Mouse (Mus musculus) naive thymus-derived CD4-positive, alpha-beta T cell, adult 2 months (primary cell): ENCODE results near the gene Bend3.
"Not testable (repeated sequence)": the region's sequence is repeated elsewhere in the genome, so short reads cannot be mapped to it uniquely, and the experiment has no call there.

Experiments
- DNase-seq: peaks from one replicate; pipeline ENCODE4 v3.0.0-alpha.2; 2011; ENCODE audit warnings: low read depth

The Bend3 gene

GRCm38 (mm10) chr10:43480227-43480849 is 1.7 kb downstream of the Bend3 start:
- no peak for DNase-seq

GRCm38 (mm10) chr10:43481179-43481578 is 2.5 kb downstream of the Bend3 start:
- DNase-seq: no peak

- DNase-seq: no peak
These were observed 3.4 kb downstream of the Bend3 start for GRCm38 (mm10) chr10:43482021-43482420.

- no peak for DNase-seq
These were observed 4.9 kb downstream of the Bend3 start for GRCm38 (mm10) chr10:43483426-43483995.

GRCm38 (mm10) chr10:43485751-43486268 is 7.2 kb downstream of the Bend3 start:
- no peak for DNase-seq

GRCm38 (mm10) chr10:43487441-43488010 is 8.9 kb downstream of the Bend3 start:
- DNase-seq: no peak

- DNase-seq: no peak
These were observed 9.6 kb downstream of the Bend3 start for GRCm38 (mm10) chr10:43488258-43488657.

GRCm38 (mm10) chr10:43489139-43489538 is 10.5 kb downstream of the Bend3 start:
- DNase-seq: no peak

- DNase-seq: no peak
These were observed 10.9 kb downstream of the Bend3 start for GRCm38 (mm10) chr10:43489550-43489949.

GRCm38 (mm10) chr10:43490034-43490433 is 11.4 kb downstream of the Bend3 start:
- DNase-seq: no peak

- DNase-seq: no peak
These were observed 12.2 kb downstream of the Bend3 start for GRCm38 (mm10) chr10:43490846-43491245.

GRCm38 (mm10) chr10:43502599-43502998 is 24.0 kb downstream of the Bend3 start:
- DNase-seq: no peak

GRCm38 (mm10) chr10:43504291-43504690 is 25.7 kb downstream of the Bend3 start:
- no peak for DNase-seq

- DNase-seq: no peak
These were observed 28.4 kb downstream of the Bend3 start for GRCm38 (mm10) chr10:43507051-43507450.

GRCm38 (mm10) chr10:43509228-43509627 is 30.6 kb downstream of the Bend3 start:
- DNase-seq: no peak

- DNase-seq: no peak
These were observed 34.3 kb downstream of the Bend3 start for GRCm38 (mm10) chr10:43512976-43513375.

GRCm38 (mm10) chr10:43516992-43517660 is 38.5 kb downstream of the Bend3 start:
- no peak for DNase-seq

GRCm38 (mm10) chr10:43517836-43518235 is 39.2 kb downstream of the Bend3 start:
- DNase-seq: no peak

- DNase-seq: no peak
These were observed 39.7 kb downstream of the Bend3 start for GRCm38 (mm10) chr10:43518368-43518767.

- no peak for DNase-seq
These were observed 41.3 kb downstream of the Bend3 start for GRCm38 (mm10) chr10:43519977-43520376.

- not testable (repeated sequence) for DNase-seq
These were observed 45.3 kb downstream of the Bend3 start, which contains the start of gene Gm9803 for GRCm38 (mm10) chr10:43523931-43524330. TSS of gene Gm9803 (plus strand) at chr10:43524084.
